Mouse (Mus musculus) stomach, postnatal 0 days (tissue): ENCODE measurements at regions not wholly inside any gene's neighbourhood (a gene's known extent, or its start where the extent isn't known, plus 50 kb on each side); places are given as distances from the start of the nearest gene placed in this dataset.

Experiments used
- ATAC-seq: fragments of 200-750 bp; cut with Nextera tagmentation; 2 replicates; pipeline ENCODE4 v1.8.0; 2017; ENCODE audit not compliant: low FRiP score, low TSS enrichment
- DNase-seq: peaks from one replicate; pipeline ENCODE4 v3.0.0-alpha.2; 2016; ENCODE audit warnings: low spot score
- H3K27ac ChIP-seq: fragments of 300-500 bp; sonication (generic); replicated peaks from 2 replicates; pipeline ENCODE4 v1.5.1; 2014; ENCODE audit warnings: mild to moderate bottlenecking, control low read depth
- H3K27me3 ChIP-seq: fragments of 300-500 bp; sonication (generic); 2 replicates; pipeline ENCODE4 v1.6.1; 2014; ENCODE audit warnings: low read length; ENCODE audit not compliant: control insufficient read depth, insufficient read depth
- H3K36me3 ChIP-seq: fragments of 300-500 bp; sonication (generic); 2 replicates; pipeline ENCODE4 v1.6.1; 2014; ENCODE audit warnings: low read length, mixed read lengths; ENCODE audit not compliant: control insufficient read depth, insufficient read depth
- H3K4me1 ChIP-seq: fragments of 300-500 bp; sonication (generic); replicated peaks from 2 replicates; pipeline ENCODE4 v1.6.1; 2014; ENCODE audit warnings: antibody characterized with exemption; ENCODE audit not compliant: control insufficient read depth, insufficient read depth
- H3K4me2 ChIP-seq: fragments of 300-500 bp; sonication (generic); replicated peaks from 2 replicates; pipeline ENCODE4 v1.6.1; 2014; ENCODE audit warnings: low read depth, mild to moderate bottlenecking, control low read depth, moderate library complexity
- H3K4me3 ChIP-seq: fragments of 300-500 bp; sonication (generic); 2 replicates; pipeline ENCODE4 v1.5.1; 2014; ENCODE audit warnings: low read depth, low read length, control low read depth
- H3K9ac ChIP-seq: fragments of 300-500 bp; sonication (generic); 2 replicates; pipeline ENCODE4 v1.6.1; 2014; ENCODE audit warnings: mild to moderate bottlenecking, low read length, control low read depth, mixed read lengths
- H3K9me3 ChIP-seq: fragments of 300-500 bp; sonication (generic); 2 replicates; pipeline ENCODE4 v1.6.1; 2016; ENCODE audit warnings: low read length; ENCODE audit not compliant: control insufficient read depth
- CTCF ChIP-seq: IDR thresholded peaks from 2 replicates; pipeline ENCODE4 v1.5.1; 2016; ENCODE audit warnings: antibody characterized with exemption, low read depth, mild to moderate bottlenecking, moderate library complexity
- EP300 ChIP-seq: optimal IDR thresholded peaks from 2 replicates; pipeline ENCODE3; 2016; ENCODE audit warnings: antibody characterized with exemption
- WGBS: fragments of 180-500 bp; shearing (Covaris S2); extraction: QIAGEN DNeasy Blood & Tissue Kit; methylation state at CpG from one replicate; pipeline ENCODE4 v1.1.7; 2014; 5-methylcytosine and 5-hydroxymethylcytosine counted together

DNA sequence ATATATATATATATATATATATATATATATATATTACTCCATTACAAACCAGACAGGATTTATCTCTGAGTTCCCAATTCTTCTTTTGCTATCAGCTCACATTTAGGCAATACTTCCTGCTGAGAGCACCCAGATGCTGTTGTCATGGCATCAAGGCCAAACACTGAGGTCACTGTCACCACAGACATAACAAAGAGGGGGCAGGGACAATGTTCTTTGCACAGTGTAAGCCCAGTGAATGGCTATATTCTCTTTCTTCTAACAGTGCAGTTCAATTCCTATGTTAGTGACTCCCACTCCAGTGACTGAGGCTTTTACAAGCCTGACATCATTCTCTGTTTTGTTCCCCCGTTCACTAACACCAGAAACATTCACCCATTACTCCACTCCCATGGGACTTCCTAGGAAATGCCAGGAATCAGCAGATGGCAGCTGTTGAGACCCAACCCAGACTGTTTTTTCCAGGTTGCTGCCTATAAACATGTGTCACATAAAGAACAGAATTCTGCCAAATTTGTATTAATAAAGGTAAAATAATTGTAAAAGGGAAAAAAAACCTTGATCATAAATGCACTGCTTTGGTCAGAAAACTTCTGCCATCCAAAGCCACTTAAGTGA is 289.5 kb downstream of the Slc22a22 start:
- Histone ChIP-seq H3K4me2 (no peak overlapping the region), H3K4me1 (no peaks in the 10 kb centered on the region), H3K4me3 (no peak overlapping the region), H3K27ac (no peak overlapping the region), H3K9me3 (no peaks in the 10 kb centered on the region), H3K36me3 (no peaks in the 10 kb centered on the region), H3K9ac (no peak overlapping the region), H3K27me3 (no peaks in the 10 kb centered on the region)
- 42% methylated on average over 1 of the region's 1 CpGs for WGBS
- DNase-seq (no peak), ATAC-seq (no peak)
- TF ChIP-seq EP300 (no peak), CTCF (no peak)

DNA sequence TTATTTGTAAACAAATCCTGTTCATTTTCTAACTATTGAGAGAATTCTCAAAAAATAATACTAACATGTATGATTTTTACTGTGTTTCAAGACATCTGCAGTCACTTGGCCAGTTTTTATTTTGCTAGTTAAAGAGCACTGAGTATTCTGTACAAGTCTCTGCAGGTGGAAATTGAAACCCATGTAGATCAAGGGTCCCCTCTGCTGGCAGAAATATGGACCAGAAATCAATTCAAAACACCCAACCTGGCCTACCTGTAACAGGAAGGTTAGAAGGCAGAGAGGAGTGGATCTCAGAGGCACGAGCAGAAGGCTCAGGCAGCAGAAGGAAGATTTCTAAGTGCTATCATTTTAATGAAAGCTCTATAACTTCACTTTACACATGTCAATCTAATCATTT is 298.3 kb downstream of the Slc22a22 start:
- 50% methylated on average over 1 of the region's 1 CpGs for WGBS
- DNase-seq = no peak
- no peak overlapping the region for H3K4me2 ChIP-seq
- H3K4me1 ChIP-seq = no peaks in the 10 kb centered on the region
- H3K9me3 ChIP-seq = no peaks in the 10 kb centered on the region
- H3K4me3 ChIP-seq = no peak overlapping the region
- TF ChIP-seq CTCF (peak; percentile 44), EP300 (no peak)
- ATAC-seq = no peak
- no peaks in the 10 kb centered on the region for H3K27me3 ChIP-seq
- H3K9ac ChIP-seq = no peak overlapping the region
- H3K36me3 ChIP-seq = no peaks in the 10 kb centered on the region
- no peak overlapping the region for H3K27ac ChIP-seq

DNA sequence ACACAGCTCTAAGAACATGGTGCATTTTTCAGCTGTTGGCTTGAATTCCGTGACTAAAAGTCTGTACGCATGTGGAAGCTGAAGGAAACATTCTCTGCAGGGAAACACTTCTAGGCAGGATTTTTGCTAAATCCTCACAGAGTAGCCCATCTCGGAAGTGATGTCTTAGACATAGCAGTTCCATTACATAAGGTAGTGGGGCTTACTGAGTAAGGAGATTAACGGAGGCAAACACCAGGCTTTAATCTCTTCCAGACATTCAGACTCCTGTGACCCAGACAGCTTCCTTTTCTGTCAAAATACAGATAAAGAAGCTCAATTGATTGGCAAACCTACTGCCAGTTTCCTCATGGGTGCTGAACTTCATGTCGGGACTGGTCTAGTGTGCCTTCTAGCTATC is 304.7 kb downstream of the Slc22a22 start:
- Histone ChIP-seq H3K27me3 (no peaks in the 10 kb centered on the region), H3K4me3 (no peak overlapping the region), H3K9ac (no peak overlapping the region), H3K4me2 (no peak overlapping the region), H3K9me3 (no peaks in the 10 kb centered on the region), H3K4me1 (no peaks in the 10 kb centered on the region), H3K36me3 (no peaks in the 10 kb centered on the region), H3K27ac (no peak overlapping the region)
- no peak for DNase-seq
- no peak for ATAC-seq
- TF ChIP-seq CTCF = no peak
- TF ChIP-seq EP300 = no peak
- 21% methylated on average over 5 of the region's 5 CpGs for WGBS

DNA sequence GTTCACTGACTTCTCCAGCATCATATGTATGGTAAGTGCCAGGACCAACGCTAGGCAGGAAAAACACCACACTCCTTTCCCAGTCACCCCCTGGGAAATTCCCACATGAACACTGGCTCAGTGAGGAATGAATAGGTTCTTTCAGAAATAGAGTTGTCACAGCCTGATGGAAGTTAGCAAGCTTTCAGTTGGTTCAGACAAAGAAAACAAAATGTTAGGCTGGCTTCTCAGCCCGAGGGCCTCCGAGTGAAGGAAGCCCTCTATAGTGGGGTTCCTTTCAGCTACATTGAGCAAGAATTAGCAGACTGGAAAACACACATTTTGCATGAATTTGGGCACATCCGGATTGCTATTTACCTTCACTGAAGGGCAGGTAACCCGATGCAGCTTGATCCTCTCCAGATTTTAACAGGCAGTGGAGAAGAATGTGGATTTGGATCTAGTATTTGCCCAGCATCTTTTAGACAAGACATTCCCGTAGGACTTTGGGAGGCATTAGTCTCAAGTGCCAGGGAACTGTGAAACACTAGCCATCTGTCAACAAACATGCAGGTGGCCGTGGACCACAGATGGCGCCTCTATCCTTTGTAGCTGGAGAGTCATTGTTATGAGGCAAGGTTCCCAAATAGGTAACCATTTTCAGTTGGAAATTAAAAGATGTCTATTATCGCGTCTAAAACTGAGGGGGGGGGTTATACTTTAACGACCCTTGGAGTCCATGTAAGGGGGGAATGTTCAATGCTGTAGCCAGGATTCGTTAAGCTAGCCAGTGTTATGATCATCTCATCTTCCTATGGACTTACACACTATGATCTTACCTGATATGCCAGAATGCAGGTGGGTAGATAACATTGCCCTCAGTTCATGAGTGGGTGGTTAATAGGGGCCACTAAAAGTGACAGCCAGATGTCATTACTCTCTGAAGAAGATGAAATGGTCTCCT is 314.8 kb downstream of the Slc22a22 start:
- 62% methylated on average over 12 of the region's 12 CpGs for WGBS
- Histone ChIP-seq H3K36me3 (no peaks in the 10 kb centered on the region), H3K4me3 (no peak overlapping the region), H3K9me3 (no peaks in the 10 kb centered on the region), H3K9ac (no peak overlapping the region), H3K4me2 (no peak overlapping the region), H3K4me1 (no peaks in the 10 kb centered on the region), H3K27ac (no peak overlapping the region), H3K27me3 (no peaks in the 10 kb centered on the region)
- ATAC-seq (no peak), DNase-seq (no peak)
- no peak for TF ChIP-seq EP300
- no peak for TF ChIP-seq CTCF

DNA sequence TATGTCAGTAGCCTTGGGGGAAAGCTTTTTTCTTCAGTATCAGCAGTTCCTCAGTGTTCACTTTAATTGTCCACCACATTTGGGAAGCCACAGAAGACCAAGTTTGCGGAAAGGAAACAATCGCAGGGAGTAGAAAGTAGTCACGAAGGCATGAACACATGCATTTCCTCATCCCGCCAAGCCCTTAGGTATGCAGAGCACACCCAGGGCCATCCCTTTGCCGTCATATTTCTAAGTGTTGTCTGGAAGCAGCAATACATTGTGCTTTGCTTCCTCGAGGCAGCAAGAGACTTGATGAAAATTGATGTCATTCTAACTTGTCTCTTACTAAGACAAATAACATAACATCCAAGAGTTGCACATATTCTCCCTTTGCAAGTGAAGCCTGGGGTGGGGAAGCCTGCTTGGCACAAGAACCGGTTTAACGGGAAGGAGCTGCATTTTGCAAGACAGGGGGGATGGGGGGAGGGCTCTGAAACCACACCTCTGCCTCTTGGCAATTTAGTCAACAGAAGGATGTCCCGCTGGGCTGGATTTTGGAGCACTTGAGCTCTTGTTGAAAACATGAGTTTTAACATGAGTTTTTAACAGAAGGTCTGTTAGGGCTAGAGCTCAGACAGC is 337.2 kb downstream of the Slc22a22 start:
- TF ChIP-seq EP300 = no peak
- TF ChIP-seq CTCF = no peak
- H3K4me2 ChIP-seq = no peak overlapping the region
- H3K27me3 ChIP-seq = no peaks in the 10 kb centered on the region
- H3K36me3 ChIP-seq = no peaks in the 10 kb centered on the region
- 19% methylated on average over 9 of the region's 9 CpGs for WGBS
- DNase-seq (peak; percentile 49), ATAC-seq (peak; percentile 45; the same call in 1 of the 2 replicates)
- H3K9ac ChIP-seq = no peak overlapping the region
- H3K4me3 ChIP-seq = no peak overlapping the region
- no peaks in the 10 kb centered on the region for H3K9me3 ChIP-seq
- no peaks in the 10 kb centered on the region for H3K4me1 ChIP-seq
- no peak overlapping the region for H3K27ac ChIP-seq
